Mouse (Mus musculus) mouse embryonic stem cell (cell line): ENCODE results near the gene Arhgef12.
"Not testable (repeated sequence)": the region's sequence is repeated elsewhere in the genome, so short reads cannot be mapped to it uniquely, and the experiment has no call there.

Experiments
- in situ Hi-C, 2 experiments: fragments of 300-500 bp; cut with MboI; formaldehyde crosslinking; loops; 1 replicate in 1 of 2; 3 replicates in 1 of 2; pipeline ENCODE4 v1.14.3; 2019 to 2020; ENCODE audit warnings: low sequenced_read_pairs in 2 of 2, low pct_unique_long_range_greater_than_20kb in 1 of 2, mixed read lengths in 1 of 2; ENCODE audit not compliant: unreplicated experiment in 1 of 2

Gene Arhgef12

GRCm38 (mm10) chr9:43107187-43107517 is at the start of gene Arhgef12:
Gene Arhgef12, minus strand, starts transcription at chr9:43107239.
- in situ Hi-C loops = no loop called here

GRCm38 (mm10) chr9:43155960-43156359 is 48.9 kb upstream of the Arhgef12 start:
- in situ Hi-C loops = no loop called here

GRCm38 (mm10) chr9:43151779-43152178 is 44.7 kb upstream of the Arhgef12 start:
- in situ Hi-C loops = no loop called here

- in situ Hi-C loops = no loop called here
Measured at GRCm38 (mm10) chr9:43150957-43151356, 43.9 kb upstream of the Arhgef12 start.

GRCm38 (mm10) chr9:43150075-43150474 is 43.0 kb upstream of the Arhgef12 start:
- in situ Hi-C loops = no loop called here

GRCm38 (mm10) chr9:43149498-43149897 is 42.5 kb upstream of the Arhgef12 start:
- in situ Hi-C loops = loop anchor here in 1 of 2 experiments (10.0 kb wide), 1 partner anchor 135 kb away; no protein-coding TSS in a partner anchor

- in situ Hi-C loops = loop anchor here in 1 of 2 experiments (10.0 kb wide), 1 partner anchor 140 kb away; no protein-coding TSS in a partner anchor
Measured at GRCm38 (mm10) chr9:43145196-43145595, 38.2 kb upstream of the Arhgef12 start.

- in situ Hi-C loops = loop anchor here (5.0 to 10.0 kb wide), 3 partner anchors 68 to 143 kb away; partner anchors contain the start of gene Pou2f3 (in 2 of the 2)
Measured at GRCm38 (mm10) chr9:43144206-43144810, 37.3 kb upstream of the Arhgef12 start.

GRCm38 (mm10) chr9:43141839-43142238 is 34.8 kb upstream of the Arhgef12 start:
- in situ Hi-C loops = loop anchor here (5.0 to 10.0 kb wide), 3 partner anchors 70 to 145 kb away; partner anchors contain the start of gene Pou2f3 (in 2 of the 2)

GRCm38 (mm10) chr9:43133525-43133924 is 26.5 kb upstream of the Arhgef12 start:
- in situ Hi-C loops = no loop called here

- in situ Hi-C loops = no loop called here
Measured at GRCm38 (mm10) chr9:43132380-43132779, 25.3 kb upstream of the Arhgef12 start.

GRCm38 (mm10) chr9:43131940-43132339 is 24.9 kb upstream of the Arhgef12 start:
- in situ Hi-C loops = no loop called here

- in situ Hi-C loops = no loop called here
Measured at GRCm38 (mm10) chr9:43130684-43131083, 23.6 kb upstream of the Arhgef12 start.

GRCm38 (mm10) chr9:43127101-43127787 is 20.2 kb upstream of the Arhgef12 start:
- in situ Hi-C loops = no loop called here

- in situ Hi-C loops = no loop called here
Measured at GRCm38 (mm10) chr9:43122379-43122778, 15.3 kb upstream of the Arhgef12 start.

- in situ Hi-C loops = not testable (repeated sequence)
Measured at GRCm38 (mm10) chr9:43121948-43122347, 14.9 kb upstream of the Arhgef12 start.

GRCm38 (mm10) chr9:43116997-43117336 is 9.9 kb upstream of the Arhgef12 start:
- in situ Hi-C loops = no loop called here

GRCm38 (mm10) chr9:43116134-43116996 is 9.3 kb upstream of the Arhgef12 start, which contains the start of gene Tmem136:
Gene Tmem136, minus strand, starts transcription at chr9:43116570.
- in situ Hi-C loops = no loop called here
